Mouse (Mus musculus) myocyte (in vitro differentiated cells): Measurements from ENCODE around the gene Gsta2.

Source experiments
- CEBPB ChIP-seq: IDR thresholded peaks from 2 replicates; pipeline ENCODE4 v1.6.1; 2011; ENCODE audit warnings: mild to moderate bottlenecking, moderate library complexity; ENCODE audit not compliant: poor library complexity, insufficient read depth, severe bottlenecking
- MYOG ChIP-seq, 3 experiments: IDR thresholded peaks; one replicate each; pipeline ENCODE4 v1.6.1; 2011; ENCODE audit warnings: control low read depth in 2 of 3, low read depth in 2 of 3, mild to moderate bottlenecking in 2 of 3; ENCODE audit not compliant: insufficient read length in 2 of 3, control insufficient read depth in 1 of 3, insufficient read depth in 1 of 3
- POLR2A ChIP-seq: IDR thresholded peaks from one replicate; pipeline ENCODE4 v1.6.1; 2011; ENCODE audit warnings: low read depth, mild to moderate bottlenecking, control low read depth, moderate library complexity; ENCODE audit not compliant: insufficient read length
- POLR2AphosphoS2 ChIP-seq: IDR thresholded peaks from one replicate; pipeline ENCODE4 v1.6.1; 2011; ENCODE audit warnings: low read depth, control low read depth; ENCODE audit not compliant: insufficient read length

GRCm38 (mm10) chr9:78386947-78387346 is 31.4 kb upstream of the Gsta2 start:
- TF ChIP-seq POLR2A (no peak), MYOG (IDR thresholded peaks at IDR 0.05; ENCODE audit: control insufficient read depth in 1 of 3, insufficient read depth in 1 of 3, insufficient read length in 2 of 3, low read depth in 2 of 3) (no peak), POLR2AphosphoS2 (no peak), CEBPB (no peak)
